Mouse (Mus musculus): ENCODE data around the gene Fam120c.
A peak's percentile ranks its signal among the peaks of the same experiment; 100 is the strongest.
"Not testable (repeated sequence)": the region's sequence is repeated elsewhere in the genome, so short reads cannot be mapped to it uniquely, and the experiment has no call there.

Fam120c gene

GRCm38 (mm10) chrX:151343761-151344500, at the start of gene Fam120c:
Fam120c (plus strand) TSS chrX:151344175.
- peak; percentile 76 to 82 for DNase-seq (ENCODE audit: low spot score in 2 of 2)

- no peak for DNase-seq (ENCODE audit: low spot score in 2 of 2)
Observed at GRCm38 (mm10) chrX:151298329-151298728, 45.6 kb upstream of the Fam120c start.

GRCm38 (mm10) chrX:151313732-151314131, 30.2 kb upstream of the Fam120c start:
- DNase-seq (ENCODE audit: low spot score in 2 of 2), result no peak

- no peak for DNase-seq (ENCODE audit: low spot score in 2 of 2)
Observed at GRCm38 (mm10) chrX:151333615-151334014, 10.4 kb upstream of the Fam120c start.

- no peak for DNase-seq (ENCODE audit: low spot score in 2 of 2)
Observed at GRCm38 (mm10) chrX:151337804-151338203, 6.2 kb upstream of the Fam120c start.

- peak; percentile 26 to 37 for DNase-seq (ENCODE audit: low spot score in 2 of 2)
Observed at GRCm38 (mm10) chrX:151344501-151344984, 568 bp downstream of the Fam120c start.

- peak; percentile 4 to 5 for DNase-seq (ENCODE audit: low spot score in 2 of 2)
Observed at GRCm38 (mm10) chrX:151345333-151346125, 1.6 kb downstream of the Fam120c start.

GRCm38 (mm10) chrX:151347278-151347677, 3.3 kb downstream of the Fam120c start:
- no peak for DNase-seq (ENCODE audit: low spot score in 2 of 2)

- peak; percentile 6 for DNase-seq (ENCODE audit: low spot score in 2 of 2)
Observed at GRCm38 (mm10) chrX:151349322-151349721, 5.3 kb downstream of the Fam120c start.

GRCm38 (mm10) chrX:151418801-151419200, 74.8 kb downstream of the Fam120c start:
- DNase-seq (ENCODE audit: low spot score in 2 of 2), result no peak

GRCm38 (mm10) chrX:151420791-151421190, 76.8 kb downstream of the Fam120c start:
- no peak for DNase-seq (ENCODE audit: low spot score in 2 of 2)

- DNase-seq (ENCODE audit: low spot score in 2 of 2), result no peak
Observed at GRCm38 (mm10) chrX:151443637-151444036, 99.7 kb downstream of the Fam120c start.

GRCm38 (mm10) chrX:151444189-151444588, 100.2 kb downstream of the Fam120c start:
- no peak for DNase-seq (ENCODE audit: low spot score in 2 of 2)

- DNase-seq (ENCODE audit: low spot score in 2 of 2), result no peak
Observed at GRCm38 (mm10) chrX:151488128-151488527, 144.2 kb downstream of the Fam120c start.

- not testable (repeated sequence) for DNase-seq (ENCODE audit: low spot score in 2 of 2)
Observed at GRCm38 (mm10) chrX:151493269-151493668, 149.3 kb downstream of the Fam120c start.

- no peak for DNase-seq (ENCODE audit: low spot score in 2 of 2)
Observed at GRCm38 (mm10) chrX:151496596-151496995, 152.6 kb downstream of the Fam120c start.

- no peak for DNase-seq (ENCODE audit: low spot score in 2 of 2)
Observed at GRCm38 (mm10) chrX:151508536-151508935, 164.6 kb downstream of the Fam120c start.

- no peak for DNase-seq (ENCODE audit: low spot score in 2 of 2)
Observed at GRCm38 (mm10) chrX:151509906-151510305, 165.9 kb downstream of the Fam120c start.

- DNase-seq (ENCODE audit: low spot score in 2 of 2), result no peak
Observed at GRCm38 (mm10) chrX:151513066-151513465, 169.1 kb downstream of the Fam120c start.

GRCm38 (mm10) chrX:151513694-151514093, 169.7 kb downstream of the Fam120c start:
- DNase-seq (ENCODE audit: low spot score in 2 of 2), result no peak

- DNase-seq (ENCODE audit: low spot score in 2 of 2), result no peak
Observed at GRCm38 (mm10) chrX:151518181-151518580, 174.2 kb downstream of the Fam120c start.

GRCm38 (mm10) chrX:151520127-151520457, 176.1 kb downstream of the Fam120c start:
- DNase-seq (ENCODE audit: low spot score in 2 of 2), result no peak

Data from right cerebral cortex, adult 2 months (tissue).